Mouse (Mus musculus): ENCODE data around the gene Galnt3.

Gene Galnt3

GRCm38 (mm10) chr2:66107864-66108514 lies 16.8 kb downstream of the Galnt3 start:
- no peak for DNase-seq (ENCODE audit: extremely low read depth, low read depth)

GRCm38 (mm10) chr2:66103740-66104436 lies 20.9 kb downstream of the Galnt3 start:
- DNase-seq (ENCODE audit: extremely low read depth, low read depth) = no peak

- no peak for DNase-seq (ENCODE audit: extremely low read depth, low read depth)
Observed at GRCm38 (mm10) chr2:66101686-66102304, 23.0 kb downstream of the Galnt3 start.

- DNase-seq (ENCODE audit: extremely low read depth, low read depth) = no peak
Observed at GRCm38 (mm10) chr2:66100671-66101351, 24.0 kb downstream of the Galnt3 start.

GRCm38 (mm10) chr2:66100239-66100638 lies 24.6 kb downstream of the Galnt3 start:
- no peak for DNase-seq (ENCODE audit: extremely low read depth, low read depth)

DNA sequence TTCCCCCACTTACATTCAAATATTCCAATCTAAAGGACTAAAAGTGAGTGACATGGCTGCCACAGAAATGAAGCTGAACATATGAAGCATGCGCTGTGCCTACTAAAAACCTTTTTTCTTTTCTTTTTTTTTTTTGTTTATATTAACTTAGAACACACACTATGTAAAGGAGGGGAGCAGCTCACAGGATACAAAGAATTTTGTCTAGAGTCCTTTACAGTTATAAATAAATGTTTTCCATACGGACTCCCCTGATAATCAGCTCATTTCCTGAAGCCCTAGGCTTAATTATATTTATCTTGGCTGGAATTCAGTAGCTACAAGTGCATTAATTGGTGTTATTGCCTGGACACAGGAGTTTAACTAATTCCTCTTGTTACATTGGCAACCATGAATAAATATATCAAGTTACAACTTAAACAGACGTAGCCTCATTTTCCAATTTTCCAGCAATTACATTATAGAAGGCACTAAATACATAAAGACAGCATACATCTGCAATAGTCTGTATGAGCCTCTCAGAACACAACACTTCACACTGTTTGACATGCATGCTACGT lies 30.1 kb downstream of the Galnt3 start:
- DNase-seq (ENCODE audit: extremely low read depth, low read depth) = no peak

DNA sequence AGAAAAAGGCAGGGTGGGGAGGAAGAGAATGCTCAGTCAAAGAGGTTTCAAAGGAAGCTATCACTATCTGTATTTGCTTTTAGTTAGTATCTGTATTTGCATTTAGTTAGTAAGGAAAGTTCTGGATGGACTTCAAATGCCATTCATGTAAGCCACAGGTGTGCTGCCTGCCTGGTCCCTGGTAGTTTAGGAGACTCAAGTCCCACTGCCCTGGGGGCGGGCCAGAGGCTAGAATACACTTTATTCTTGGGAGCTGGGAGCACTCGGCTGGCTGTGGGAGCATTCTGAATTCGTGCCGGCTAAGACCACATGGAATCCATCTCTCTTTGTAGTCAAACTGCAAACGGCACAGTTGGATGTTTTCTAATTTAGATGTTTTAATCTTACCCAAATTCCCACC lies 33.5 kb downstream of the Galnt3 start:
- no peak for DNase-seq (ENCODE audit: extremely low read depth, low read depth)

GRCm38 (mm10) chr2:66081876-66082275 lies 42.9 kb downstream of the Galnt3 start:
- no peak for DNase-seq (ENCODE audit: extremely low read depth, low read depth)

GRCm38 (mm10) chr2:66080731-66081130 lies 44.1 kb downstream of the Galnt3 start:
- no peak for DNase-seq (ENCODE audit: extremely low read depth, low read depth)

- no peak for DNase-seq (ENCODE audit: extremely low read depth, low read depth)
Observed at GRCm38 (mm10) chr2:66069454-66069853, 55.3 kb downstream of the Galnt3 start.

- no peak for DNase-seq (ENCODE audit: extremely low read depth, low read depth)
Observed at GRCm38 (mm10) chr2:66063291-66063690, 61.5 kb downstream of the Galnt3 start.

- peak; percentile 43 for DNase-seq (ENCODE audit: extremely low read depth, low read depth)
Observed at GRCm38 (mm10) chr2:66044405-66045089, 80.2 kb downstream of the Galnt3 start.

- DNase-seq (ENCODE audit: extremely low read depth, low read depth) = no peak
Observed at GRCm38 (mm10) chr2:66043441-66044404, 81.1 kb downstream of the Galnt3 start.

GRCm38 (mm10) chr2:66041917-66042419 lies 82.8 kb downstream of the Galnt3 start:
- no peak for DNase-seq (ENCODE audit: extremely low read depth, low read depth)

- no peak for DNase-seq (ENCODE audit: extremely low read depth, low read depth)
Observed at GRCm38 (mm10) chr2:66041203-66041916, 83.4 kb downstream of the Galnt3 start.

DNA sequence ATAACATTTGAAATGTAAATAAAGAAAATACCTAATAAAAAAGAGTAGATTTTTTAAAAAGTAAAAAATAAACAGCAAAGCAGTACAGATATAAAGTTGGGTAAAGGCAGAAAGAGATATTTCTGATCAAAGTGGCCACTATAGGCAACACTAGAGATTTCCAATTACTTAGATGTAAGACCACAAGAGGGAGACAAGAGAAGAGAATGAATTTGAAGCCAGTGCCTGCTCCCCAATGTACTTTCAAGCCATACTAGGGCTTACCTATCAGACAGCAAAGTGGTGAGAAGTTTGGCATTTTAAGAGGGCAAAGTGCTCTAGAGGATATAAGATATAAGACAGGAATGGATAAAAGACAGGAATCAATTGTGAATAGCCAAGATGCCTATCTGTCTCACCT lies 84.2 kb downstream of the Galnt3 start:
- no peak for DNase-seq (ENCODE audit: extremely low read depth, low read depth)

DNA sequence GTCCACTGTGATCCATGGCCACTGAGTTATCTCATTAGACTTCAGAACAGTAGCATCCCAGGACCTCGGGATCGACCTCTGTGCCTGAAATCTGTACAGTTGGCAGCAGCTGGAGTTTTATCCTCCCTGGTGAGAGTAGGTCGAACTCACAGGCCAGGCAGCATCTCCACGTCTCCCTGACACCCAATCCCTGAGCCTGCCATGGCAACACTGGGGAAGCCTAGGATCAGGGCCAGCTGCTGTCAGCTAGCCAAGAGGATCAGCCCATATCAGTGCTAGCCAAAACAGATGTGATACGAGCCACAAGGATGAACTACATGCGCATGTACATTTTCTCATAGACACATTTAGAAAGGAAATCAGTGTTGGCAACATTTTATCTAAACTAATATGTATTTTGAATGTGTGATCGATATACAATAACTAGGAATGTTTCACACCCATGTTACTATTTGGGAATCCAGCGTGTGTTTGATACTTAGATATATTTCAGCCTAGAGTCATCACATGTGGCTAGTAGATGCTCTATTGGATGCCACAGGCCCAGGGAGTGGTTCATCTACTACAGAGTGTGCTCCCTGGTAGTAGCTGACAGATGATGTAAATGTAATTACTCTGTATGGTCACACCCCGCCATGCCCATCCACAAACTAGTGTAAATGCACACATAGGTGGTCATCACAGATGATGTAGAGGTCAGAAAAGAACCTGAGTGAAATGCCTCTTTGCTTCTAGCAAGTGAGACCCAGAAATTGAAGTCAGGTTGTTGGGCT lies 89.7 kb downstream of the Galnt3 start:
- no peak for DNase-seq (ENCODE audit: extremely low read depth, low read depth)

Measured in MEL-GATA-1-ER (cell line).